Mouse (Mus musculus) liver, adult 2 months (tissue): ENCODE measurements at regions not wholly inside any gene's neighbourhood (a gene's known extent, or its start where the extent isn't known, plus 50 kb on each side); places are given as distances from the start of the nearest gene placed in this dataset.

Experiments
- CTCF ChIP-seq: fragments of 200-500 bp; IDR thresholded peaks from 2 replicates; pipeline ENCODE4 v1.5.1; 2011; ENCODE audit warnings: low read depth, low read length, control low read depth
- POLR2A ChIP-seq: fragments of 200-500 bp; IDR thresholded peaks from 2 replicates; pipeline ENCODE4 v1.6.1; 2011; ENCODE audit warnings: low read length, control low read depth; ENCODE audit not compliant: insufficient read depth; ENCODE audit errors: extremely low read depth

DNA sequence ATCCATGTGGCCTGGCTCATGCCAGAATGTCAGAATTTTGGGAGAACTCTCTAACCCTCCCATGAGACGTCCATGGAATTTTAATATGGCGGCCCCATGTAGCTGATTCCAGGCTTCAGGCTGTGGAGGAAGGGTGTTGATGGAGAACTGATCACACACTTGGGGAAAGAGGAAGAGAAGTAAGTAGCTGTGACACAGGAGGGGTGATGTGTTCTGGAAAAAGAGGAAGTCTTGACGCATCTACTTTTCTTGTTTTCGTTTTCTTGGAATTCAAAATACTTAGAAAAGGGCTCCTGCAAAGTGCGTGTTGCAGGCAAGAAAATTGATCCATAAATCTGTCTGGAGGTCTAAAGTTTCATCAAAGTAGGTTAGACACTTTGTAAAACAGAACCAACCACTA lies 205.7 kb upstream of the Runx1 start:
- TF ChIP-seq POLR2A (no peak), CTCF (no peak)
